Mouse (Mus musculus) mature B cell (primary cell): Measurements from ENCODE around the gene Tgm7.
"Not testable (repeated sequence)": the region's sequence is repeated elsewhere in the genome, so short reads cannot be mapped to it uniquely, and the experiment has no call there.

ENCODE experiments used
- in situ Hi-C: fragments of 300-500 bp; cut with MboI; formaldehyde crosslinking; loops from 2 replicates; pipeline ENCODE4 v1.14.3; 2019

Gene Tgm7

GRCm38 (mm10) chr2:121109695-121110094 lies at the start of gene Tgm7:
Gene Tgm7, minus strand, starts transcription at chr2:121109795.
- in situ Hi-C loops = no loop called here

- in situ Hi-C loops = no loop called here
Measured at GRCm38 (mm10) chr2:121153100-121153499, 43.5 kb upstream of the Tgm7 start.

- in situ Hi-C loops = no loop called here
Measured at GRCm38 (mm10) chr2:121149679-121150078, 40.1 kb upstream of the Tgm7 start.

- in situ Hi-C loops = no loop called here
Measured at GRCm38 (mm10) chr2:121142415-121142814, 32.8 kb upstream of the Tgm7 start.

GRCm38 (mm10) chr2:121141216-121142035 lies 31.8 kb upstream of the Tgm7 start:
- in situ Hi-C loops = no loop called here

GRCm38 (mm10) chr2:121140018-121140882 lies 30.7 kb upstream of the Tgm7 start, which contains the start of the genes Adal and Lcmt2:
Gene Adal, plus strand, starts transcription at chr2:121140428.
Gene Lcmt2, minus strand, starts transcription at chr2:121140653.
- in situ Hi-C loops = no loop called here

GRCm38 (mm10) chr2:121139266-121140017 lies 29.8 kb upstream of the Tgm7 start:
- in situ Hi-C loops = no loop called here

GRCm38 (mm10) chr2:121137371-121137770 lies 27.8 kb upstream of the Tgm7 start:
- in situ Hi-C loops = no loop called here

GRCm38 (mm10) chr2:121132822-121133221 lies 23.2 kb upstream of the Tgm7 start:
- in situ Hi-C loops = no loop called here

- in situ Hi-C loops = no loop called here
Measured at GRCm38 (mm10) chr2:121128865-121129620, 19.4 kb upstream of the Tgm7 start.

GRCm38 (mm10) chr2:121127536-121127935 lies 17.9 kb upstream of the Tgm7 start:
- in situ Hi-C loops = no loop called here

- in situ Hi-C loops = not testable (repeated sequence)
Measured at GRCm38 (mm10) chr2:121126302-121126701, 16.7 kb upstream of the Tgm7 start.

- in situ Hi-C loops = no loop called here
Measured at GRCm38 (mm10) chr2:121119260-121119659, 9.7 kb upstream of the Tgm7 start.

- in situ Hi-C loops = no loop called here
Measured at GRCm38 (mm10) chr2:121115418-121115817, 5.8 kb upstream of the Tgm7 start.

- in situ Hi-C loops = no loop called here
Measured at GRCm38 (mm10) chr2:121105940-121106339, 3.7 kb downstream of the Tgm7 start.

- in situ Hi-C loops = no loop called here
Measured at GRCm38 (mm10) chr2:121102051-121102450, 7.5 kb downstream of the Tgm7 start.

- in situ Hi-C loops = no loop called here
Measured at GRCm38 (mm10) chr2:121089751-121090150, 19.8 kb downstream of the Tgm7 start.

GRCm38 (mm10) chr2:121088507-121088906 lies 21.1 kb downstream of the Tgm7 start:
- in situ Hi-C loops = no loop called here

- in situ Hi-C loops = no loop called here
Measured at GRCm38 (mm10) chr2:121085480-121086185, 24.0 kb downstream of the Tgm7 start, which contains the start of gene Tgm5. Gene Tgm5, minus strand, starts transcription at chr2:121085841.

- in situ Hi-C loops = no loop called here
Measured at GRCm38 (mm10) chr2:121082626-121083025, 27.0 kb downstream of the Tgm7 start.
